Comparison of ENCODE assay signal across 9 mouse cellular contexts in the genomic region with DNA sequence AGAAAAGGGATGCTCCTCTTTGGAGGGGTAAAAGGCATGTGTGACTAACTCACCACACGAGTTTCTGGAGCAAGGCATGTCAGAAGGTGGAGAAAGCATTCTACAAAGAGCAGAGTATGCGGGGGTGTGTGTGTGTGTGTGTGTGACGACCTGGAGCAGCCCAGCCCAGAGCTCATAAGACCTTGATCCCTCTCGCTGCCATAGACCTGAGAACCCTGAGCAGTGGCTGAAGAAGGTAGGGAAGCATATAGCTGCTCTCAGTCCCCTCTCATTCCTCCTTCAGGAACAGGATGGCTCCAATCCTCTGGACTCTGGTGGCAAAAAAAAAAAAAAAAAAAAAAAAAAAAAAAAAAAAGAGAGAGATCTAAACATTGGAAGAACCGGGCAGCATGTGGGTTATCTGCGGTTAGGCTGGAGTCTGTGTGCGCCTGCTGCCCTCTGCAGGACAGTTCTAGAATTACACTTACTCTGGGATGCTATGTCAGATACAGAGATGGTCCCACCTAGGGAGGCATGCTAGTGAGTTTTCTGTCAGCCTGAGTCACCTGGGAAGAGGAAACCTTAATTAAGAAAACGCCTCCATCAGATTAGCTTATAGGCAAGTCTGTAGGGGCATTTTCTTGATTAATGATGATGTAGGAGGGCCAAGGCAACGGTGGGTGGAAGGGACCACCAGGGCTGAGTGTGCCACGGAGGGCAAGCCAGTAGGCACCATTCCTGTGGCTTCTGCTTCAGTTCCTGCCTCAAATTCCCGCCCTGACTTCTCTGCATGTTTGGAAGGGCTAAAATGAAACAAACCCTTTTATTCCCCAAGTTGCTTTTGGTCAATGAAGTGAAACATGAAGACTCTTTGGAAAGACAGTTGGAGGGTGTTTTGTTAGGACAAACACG. TPM values are rescaled to one million over a fixed set of nuclear protein-coding genes. Genes with fewer than 3 reads are reported as not detected.
DNase-seq lines count a peak whose midpoint lies in the region; TF ChIP-seq lines count a peak whose summit lies in the region.
"Had no signal": no experiment of that assay in that cellular context is flagged by ENCODE, and none has a peak within 500 bp of the region (broad histone marks: within the 10 kb centered on the region; RNA-seq: fewer than 3 reads in every experiment).

No protein-coding gene starts in this region.

- H3K4me1 ChIP-seq in olfactory bulb, adult 2 months (ENCODE audit: control insufficient read depth, insufficient read depth, low read length), result peaks cover 11% of the 10 kb centered on the region

- no peak overlapping the region for H3K4me3 ChIP-seq in olfactory bulb, adult 2 months (ENCODE audit: insufficient read depth, low read depth, low read length)
- H3K4me3 ChIP-seq: limb, embryonic 15.5 days had no signal

- no peak overlapping the region for H3K27ac ChIP-seq in olfactory bulb, adult 2 months (ENCODE audit: insufficient read depth, low read depth, low read length)

- 21% methylated on average over 12 of the region's 12 CpGs for WGBS in olfactory bulb, adult 2 months

- peak; percentile 26 to 51 for DNase-seq in CD8-positive naive resting alpha-beta T cell, adult 2 months (ENCODE audit: low read depth in 2 of 2, low spot score in 2 of 2)
- DNase-seq in adrenal gland, adult 18-20 months (ENCODE audit: low spot score in 2 of 2), result peak; percentile 73
- DNase-seq in embryo, embryonic 11 days, result peak; percentile 81
- DNase-seq in gastrocnemius, postnatal 25 days, result peak; percentile 66
- DNase-seq in kidney, postnatal 36 days, result peak; percentile 70 to 85
- DNase-seq in lung, adult 18-20 months, result peak; percentile 62 to 69
- peak; percentile 61 for DNase-seq in thymus, postnatal 25 days

- TF ChIP-seq POLR2A in olfactory bulb, adult 2 months (IDR thresholded peaks at IDR 0.05; ENCODE audit: insufficient read depth, low read depth, low read length), result no peak

- 0 out of 2 replicates have a peak, but pooled peaks have one; percentile 37 for TF ChIP-seq CTCF in olfactory bulb, adult 2 months (IDR thresholded peaks at IDR 0.05; ENCODE audit: insufficient read depth, low read depth, low read length)

RNA-seq across cellular contexts. Expression of a gene that starts 47.2 kb away (rescaled TPM):
- total RNA-seq in adrenal gland, adult 18-20 months (2021), result 10 to 100 TPM in 1 of 2 experiments, 1 to 10 TPM in 1; 8.1 to 12.1 TPM
- 10 to 100 TPM; 39.1 to 54.7 TPM for total RNA-seq in gastrocnemius, postnatal 25 days (2021)
- not detected in 2 replicates for polyA plus RNA-seq in olfactory bulb, adult 2 months (2012; ENCODE audit: insufficient read depth, insufficient read length, low replicate concordance, missing spikeins)
